Mouse (Mus musculus) kidney, adult 8-10 months (tissue): ENCODE data around the gene Cdx2.
A peak's percentile ranks its signal among the peaks of the same experiment; 100 is the strongest.

Source experiments
- DNase-seq, 2 experiments: peaks; one replicate each; pipeline ENCODE4 v3.0.0; 2022

Gene Cdx2

DNA sequence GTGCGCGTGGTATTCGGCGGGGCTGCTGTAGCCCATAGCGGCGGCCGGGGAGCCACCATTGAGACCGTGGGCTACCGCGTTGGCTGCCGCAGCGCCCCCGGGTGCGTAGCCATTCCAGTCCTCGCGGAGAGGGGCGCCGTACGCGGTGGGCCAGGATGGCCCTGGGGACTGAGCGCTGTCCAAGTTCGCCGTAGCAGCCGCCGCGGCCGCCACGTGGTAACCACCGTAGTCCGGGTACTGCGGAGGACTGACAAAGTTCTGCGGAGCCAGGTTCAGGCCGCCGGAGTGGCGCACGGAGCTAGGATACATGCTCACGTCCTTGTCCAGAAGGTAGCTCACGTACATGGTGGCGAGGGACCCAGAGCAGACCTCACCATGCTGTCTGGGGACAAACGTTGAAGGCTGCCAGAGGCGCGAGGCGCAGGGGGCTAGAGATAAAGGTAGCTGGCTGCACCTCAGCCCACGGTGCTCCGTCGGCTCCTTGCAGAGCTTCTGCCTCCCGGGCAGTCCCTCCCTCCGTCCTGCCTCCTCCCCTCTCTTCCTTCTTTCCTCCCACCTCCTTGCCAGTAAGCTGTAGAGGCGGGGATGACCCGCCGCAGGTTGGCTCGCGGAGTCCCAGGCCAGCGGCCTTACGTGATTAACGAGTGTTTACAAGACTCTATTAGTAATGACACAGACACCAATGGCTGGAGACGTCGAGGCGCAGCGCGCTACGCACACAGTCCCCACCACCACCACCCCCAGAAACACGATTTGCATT lies at the start of gene Cdx2:
Cdx2 (minus strand) TSS at position 633 of the 760 bp plus-strand sequence.
- no peak for DNase-seq

DNA sequence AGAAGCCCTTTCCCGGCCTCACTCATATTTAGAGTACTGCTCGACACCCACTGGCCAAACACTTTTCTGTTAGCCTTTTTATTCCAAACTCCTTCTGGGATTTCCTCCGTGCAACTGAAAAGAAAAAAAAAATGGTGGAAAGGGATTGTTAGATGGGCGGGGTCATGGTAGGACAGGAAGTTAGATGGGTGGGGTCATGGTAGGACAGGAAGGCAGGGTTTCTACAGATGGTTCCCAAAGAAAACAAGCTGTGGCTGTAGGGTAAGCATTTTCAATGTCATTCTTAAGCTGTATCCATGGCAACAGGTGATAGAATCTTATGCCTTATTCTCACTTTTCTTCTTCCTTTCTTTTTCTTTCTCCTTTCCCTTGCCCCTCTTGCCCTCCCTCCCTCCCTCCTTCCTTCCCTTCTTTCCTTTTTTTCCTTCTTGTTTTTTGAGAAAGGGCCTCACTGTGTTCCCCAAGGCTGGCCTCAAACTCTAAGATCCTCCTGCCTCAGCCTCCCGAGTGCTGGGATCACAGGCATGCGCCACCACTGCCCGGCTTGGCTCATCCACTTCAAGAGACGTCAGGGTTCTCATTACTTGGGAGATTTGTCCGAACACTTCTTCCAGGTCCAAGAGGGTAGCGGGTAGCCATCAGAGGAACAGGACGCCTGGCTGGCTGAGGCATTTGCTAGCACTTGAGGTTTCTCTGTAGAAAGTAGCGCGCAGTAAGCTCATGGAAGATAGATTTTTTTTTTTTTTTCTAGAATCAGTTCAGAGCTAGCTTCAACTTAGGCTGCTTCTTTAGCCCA lies 49.4 kb upstream of the Cdx2 start:
- DNase-seq: no peak

DNA sequence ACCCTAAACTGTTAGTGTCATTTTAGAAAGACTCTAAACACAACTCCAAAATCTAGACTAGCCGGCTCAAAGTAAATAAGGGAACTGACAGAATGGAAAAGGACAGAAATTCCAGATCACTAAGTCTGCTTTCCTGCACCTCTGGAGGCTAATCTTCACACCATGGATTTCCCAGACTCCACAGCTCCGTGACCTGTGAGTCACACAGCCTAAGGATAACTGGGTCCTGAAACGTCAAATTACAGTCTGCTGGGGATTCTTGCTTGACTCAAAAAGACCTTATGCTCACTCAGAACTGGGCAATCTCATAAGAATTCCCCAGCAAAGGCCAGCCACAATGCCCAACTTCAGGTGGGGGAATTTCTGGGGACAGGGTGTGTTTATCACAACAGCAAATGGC lies 48.7 kb upstream of the Cdx2 start:
- DNase-seq: no peak

DNA sequence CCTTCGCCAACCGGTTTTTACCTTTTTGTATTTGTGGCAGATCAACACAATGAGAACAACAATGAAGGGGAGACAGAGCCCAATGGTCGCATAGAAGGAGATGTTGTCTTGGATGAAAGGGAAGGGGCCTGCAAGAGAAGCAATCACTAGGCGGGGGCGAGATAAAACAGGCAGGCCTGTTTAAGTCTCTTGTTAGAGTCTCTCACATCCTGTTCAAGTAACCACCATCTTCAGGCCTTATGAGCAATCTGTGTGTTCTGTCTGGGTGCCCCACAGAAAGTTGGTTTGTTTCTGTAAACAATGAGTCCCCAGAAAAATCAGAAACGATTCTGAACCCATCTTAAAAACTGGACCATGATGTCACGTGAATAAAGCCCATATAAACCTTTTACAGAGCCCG lies 47.9 kb upstream of the Cdx2 start:
- no peak for DNase-seq

DNA sequence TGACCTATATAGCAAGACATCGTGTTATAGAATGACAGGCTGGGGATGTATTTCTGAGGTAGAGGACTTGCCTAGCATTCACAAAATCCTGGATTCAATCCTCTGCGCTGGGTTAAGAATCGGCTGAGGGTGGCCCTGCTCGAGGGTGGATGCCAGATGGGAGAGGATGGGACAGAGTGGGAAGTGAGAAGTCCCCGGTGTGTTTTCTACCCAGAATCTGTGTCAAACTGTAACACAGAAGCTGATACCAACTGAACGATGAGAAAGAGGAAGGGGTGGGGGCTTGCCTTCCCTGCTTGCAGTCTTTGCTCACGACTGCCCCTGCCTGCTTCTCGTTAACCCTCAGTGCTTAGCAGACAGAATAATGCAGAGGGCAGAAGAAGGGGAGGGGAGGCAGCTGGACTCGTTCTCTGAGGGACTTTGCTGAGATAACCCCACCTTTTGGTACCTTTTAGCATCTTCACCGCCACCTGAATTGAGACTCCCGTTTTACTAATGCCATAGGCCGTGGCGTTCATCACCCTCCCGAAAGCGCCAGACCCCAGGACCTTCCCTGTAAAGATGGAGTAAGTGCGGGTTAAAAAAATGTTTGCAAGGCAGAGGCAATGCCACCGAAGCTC lies 47.2 kb upstream of the Cdx2 start:
- DNase-seq: no peak

DNA sequence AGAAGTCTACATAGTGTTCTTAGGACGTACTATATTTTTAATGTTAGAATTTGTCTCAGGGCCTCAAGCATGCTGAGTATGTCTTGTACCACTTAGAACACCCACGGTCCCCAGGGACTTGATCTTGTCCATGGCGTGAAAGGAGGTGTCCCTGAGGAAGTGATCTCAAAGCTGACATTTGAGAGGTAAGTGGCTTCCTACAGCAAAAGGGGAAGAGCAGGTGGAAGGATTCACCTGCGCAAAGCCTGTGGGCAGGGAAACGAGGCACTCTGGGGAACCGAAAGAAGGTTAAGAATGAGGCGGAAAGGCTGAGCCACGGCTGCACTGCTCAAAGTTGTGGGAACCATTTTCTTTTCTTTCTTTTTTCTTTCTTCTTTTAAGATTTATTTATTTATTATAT lies 44.9 kb upstream of the Cdx2 start:
- no peak for DNase-seq

DNA sequence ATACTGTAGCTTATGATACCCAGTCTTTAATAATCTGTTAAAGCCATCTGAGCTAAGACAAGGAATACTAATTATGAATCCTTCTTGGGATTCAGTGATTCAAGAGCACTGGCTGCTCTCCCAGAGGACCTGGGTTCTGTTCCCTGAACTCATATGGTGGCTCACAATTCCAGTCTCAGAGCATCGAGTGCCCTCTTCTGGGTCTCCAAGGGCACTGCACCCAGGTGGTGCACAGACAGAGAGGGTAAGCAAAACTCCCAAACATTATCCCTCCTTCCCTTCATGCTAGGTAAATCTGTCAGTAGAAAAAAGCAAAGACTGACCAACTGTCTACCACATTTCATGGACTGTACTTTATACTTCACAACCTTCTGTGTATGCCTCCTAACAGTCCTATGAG lies 38.9 kb upstream of the Cdx2 start:
- no peak for DNase-seq

DNA sequence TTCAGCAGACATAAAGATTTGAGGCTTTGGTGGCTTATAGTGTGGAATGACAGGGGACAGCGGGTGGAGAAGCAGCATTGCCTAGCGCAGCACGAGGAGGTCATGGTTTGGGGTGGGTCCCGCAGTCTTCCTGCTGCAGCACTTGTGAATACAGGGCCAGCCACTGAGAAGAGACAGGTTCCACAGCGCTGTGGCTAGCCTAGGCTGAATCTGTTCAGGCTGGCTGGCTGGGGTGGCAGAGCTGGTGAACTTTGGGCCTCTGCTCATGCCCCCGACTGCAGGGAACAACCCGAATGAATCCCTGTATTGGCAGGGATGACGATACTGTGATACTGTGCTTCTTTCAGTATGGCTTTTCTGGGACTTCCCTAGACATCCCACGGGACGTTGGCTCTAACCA lies 36.8 kb upstream of the Cdx2 start:
- DNase-seq: no peak

DNA sequence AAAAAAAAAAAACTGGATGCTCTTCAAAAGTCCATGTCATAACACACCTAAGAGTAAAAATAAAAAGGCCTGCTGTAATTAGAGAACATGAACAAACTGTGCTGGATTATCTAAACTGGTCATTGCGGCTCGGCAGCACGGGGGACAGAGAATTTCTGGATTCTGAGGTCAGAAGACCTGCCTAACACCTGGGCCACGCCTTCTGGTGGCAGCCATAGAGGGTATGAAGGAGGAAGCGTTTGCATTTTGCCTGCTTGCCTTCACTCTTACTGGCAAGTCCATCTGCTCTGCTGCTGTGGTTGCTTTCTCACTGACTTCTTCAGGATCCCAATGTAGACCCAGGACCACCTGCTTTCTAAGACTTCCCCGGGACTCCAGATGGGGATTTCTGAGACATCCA lies 35.8 kb upstream of the Cdx2 start:
- no peak for DNase-seq

DNA sequence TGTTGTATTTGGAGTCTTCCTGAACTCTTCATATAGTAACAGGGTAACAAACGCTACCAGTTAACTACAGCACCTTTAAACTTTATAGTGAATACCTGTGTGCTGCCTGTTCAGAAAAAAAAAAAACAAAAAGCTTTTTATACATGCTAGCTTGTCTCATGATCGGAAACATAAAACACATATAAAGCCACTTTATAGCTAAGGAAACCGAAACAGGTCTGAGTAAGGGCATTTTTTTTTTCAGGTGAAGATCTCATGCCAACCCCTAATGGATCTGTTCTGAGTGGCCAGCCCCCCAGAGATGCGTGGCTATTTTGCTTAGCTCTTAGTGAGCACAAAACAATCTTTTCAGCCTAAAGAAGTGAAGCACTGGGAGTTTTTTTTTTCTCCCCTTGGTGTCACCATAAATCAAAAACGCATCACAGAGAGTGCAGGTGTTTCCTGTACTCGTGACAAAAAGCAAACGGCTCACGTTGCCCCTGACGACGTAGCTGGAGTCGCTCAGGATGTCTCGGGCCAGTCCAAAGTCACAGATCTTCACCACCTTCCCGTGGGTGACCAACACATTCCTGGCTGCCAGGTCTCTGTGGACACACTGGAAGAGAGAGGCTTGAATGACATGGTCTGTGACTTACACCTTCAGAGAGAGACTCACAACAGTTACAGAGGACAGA lies 33.8 kb upstream of the Cdx2 start:
- DNase-seq: no peak

DNA sequence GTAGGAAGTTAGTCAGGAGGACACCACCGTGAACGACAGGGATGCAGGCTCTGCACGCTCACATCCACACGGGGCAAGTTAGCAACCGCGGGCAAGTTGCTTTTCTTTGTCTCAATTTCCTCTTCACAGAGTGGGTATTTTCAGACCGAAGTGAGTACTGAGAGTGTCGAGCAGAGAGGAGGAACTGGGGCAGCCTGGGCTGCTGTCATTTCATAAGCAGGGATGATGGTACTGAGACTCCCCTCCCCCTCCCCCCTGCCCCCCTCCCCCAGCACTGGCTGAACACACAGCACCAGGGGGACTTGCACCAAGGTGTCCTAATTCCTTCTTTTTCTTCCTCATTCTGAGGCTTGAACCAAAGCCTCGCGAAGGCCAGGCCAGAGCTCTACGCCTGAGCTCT lies 32.5 kb upstream of the Cdx2 start:
- DNase-seq: no peak

DNA sequence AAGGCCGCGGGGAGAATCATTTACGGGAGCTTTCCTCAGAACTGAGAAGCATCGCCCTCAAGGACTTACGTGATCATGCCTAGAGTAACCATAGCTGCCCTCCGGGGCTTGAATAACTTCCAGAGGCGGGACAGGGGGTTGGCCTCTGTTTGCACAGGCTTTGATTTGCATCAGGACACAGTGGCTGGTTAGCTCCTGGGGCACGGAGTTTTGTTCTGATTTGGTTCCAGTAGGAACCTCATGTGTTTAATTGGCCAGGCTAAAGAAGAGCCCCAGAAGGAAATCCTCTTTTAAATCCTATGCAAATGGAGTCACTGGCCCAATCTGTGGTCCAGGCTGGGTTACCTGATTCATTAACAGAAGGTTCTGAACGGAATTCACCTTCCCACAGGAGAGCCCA lies 31.9 kb upstream of the Cdx2 start:
- DNase-seq: no peak

DNA sequence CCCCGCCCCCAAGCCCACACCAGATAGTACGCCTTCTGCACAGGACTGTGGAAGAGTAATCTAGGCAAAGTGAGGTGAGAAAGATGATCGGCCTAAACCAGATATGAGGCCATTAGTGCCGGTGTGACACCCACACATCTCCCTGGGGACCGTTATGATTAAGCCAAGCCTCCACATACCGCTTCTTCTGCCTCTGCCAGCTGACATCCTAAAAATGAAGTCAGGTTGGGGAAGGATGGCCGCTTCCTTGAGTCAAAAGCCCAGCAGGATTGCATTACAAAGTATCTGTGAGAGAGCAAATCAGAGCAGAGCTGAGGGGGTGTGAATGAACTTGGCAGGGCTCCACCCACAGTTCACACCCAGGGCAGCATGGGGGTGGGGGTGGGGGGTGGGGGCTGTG lies 25.6 kb upstream of the Cdx2 start:
- no peak for DNase-seq

DNA sequence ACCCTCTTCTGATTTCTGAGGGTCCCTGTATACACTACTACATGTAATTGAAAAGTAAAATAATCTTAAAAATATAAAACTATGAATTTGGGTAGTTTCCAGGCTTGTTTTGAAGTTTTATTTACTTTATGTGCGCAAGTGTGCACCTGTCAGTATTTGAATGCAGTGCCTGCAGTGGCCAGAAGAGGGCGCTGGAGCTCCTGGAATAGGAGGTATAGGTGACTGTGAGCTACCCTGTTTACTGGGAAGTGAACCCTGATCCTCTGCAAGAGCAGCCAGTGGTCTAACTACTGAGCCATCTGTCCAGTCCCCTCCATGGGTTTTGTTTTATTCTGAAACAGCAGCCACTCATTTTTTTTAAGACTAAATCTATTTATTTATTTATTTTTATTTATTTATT lies 24.5 kb upstream of the Cdx2 start:
- DNase-seq: peak; percentile 16 to 51

DNA sequence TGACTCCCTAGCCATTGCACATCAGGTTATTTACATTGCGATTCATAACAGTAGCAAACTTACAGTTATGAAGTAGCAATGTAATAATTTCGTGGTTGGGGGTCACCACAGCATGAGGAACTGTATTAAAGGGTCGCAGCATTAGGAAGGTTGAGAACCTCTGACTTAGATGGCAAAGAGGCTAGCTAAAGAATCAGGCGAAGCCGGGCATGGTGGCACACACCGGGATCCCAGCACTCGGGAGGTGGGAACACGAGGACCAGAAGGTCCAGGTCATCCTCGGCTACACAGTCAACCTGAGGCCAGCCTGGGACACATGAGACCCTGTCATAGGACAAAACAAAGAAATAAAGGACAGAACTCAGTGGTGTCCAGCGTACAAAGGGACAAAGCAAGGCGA lies 22.9 kb upstream of the Cdx2 start:
- no peak for DNase-seq

DNA sequence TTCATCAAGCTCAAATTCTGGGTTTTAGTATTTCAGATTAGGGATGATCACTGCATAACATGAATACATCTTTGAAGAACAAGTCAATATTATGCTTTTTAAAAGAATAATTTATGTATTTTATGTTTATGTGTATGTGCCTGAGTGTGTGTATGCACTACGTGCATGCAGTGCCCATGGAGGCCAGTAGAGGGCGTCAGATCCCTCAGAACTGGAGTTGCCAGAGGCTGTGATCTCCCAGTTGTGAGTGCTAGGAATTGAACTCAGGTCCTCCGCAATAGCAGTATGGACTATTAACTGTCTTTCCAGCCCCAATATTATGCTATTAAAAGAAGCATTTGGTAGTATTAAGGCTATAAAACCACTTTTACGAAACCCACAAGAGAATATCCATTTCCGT lies 20.6 kb upstream of the Cdx2 start:
- no peak for DNase-seq

DNA sequence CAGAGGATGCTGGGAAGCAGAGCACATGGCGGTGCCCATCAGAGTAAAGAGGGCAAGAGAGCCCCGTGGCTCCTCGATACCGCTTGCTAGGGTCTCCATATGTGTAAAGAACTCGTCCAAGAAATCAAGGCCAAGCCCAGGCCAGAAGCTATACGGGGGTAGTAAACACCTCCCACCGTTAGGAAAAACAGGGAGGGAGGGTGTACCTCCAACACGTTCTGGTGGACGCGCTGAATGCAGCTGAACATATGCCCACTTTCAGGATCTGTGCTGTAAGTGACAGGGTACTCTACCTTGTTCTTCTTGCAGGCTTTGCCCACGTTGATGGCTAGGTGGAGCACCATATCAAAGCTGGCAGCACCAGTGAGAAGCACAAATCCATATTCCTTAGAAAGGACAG lies 18.9 kb upstream of the Cdx2 start:
- DNase-seq: no peak

DNA sequence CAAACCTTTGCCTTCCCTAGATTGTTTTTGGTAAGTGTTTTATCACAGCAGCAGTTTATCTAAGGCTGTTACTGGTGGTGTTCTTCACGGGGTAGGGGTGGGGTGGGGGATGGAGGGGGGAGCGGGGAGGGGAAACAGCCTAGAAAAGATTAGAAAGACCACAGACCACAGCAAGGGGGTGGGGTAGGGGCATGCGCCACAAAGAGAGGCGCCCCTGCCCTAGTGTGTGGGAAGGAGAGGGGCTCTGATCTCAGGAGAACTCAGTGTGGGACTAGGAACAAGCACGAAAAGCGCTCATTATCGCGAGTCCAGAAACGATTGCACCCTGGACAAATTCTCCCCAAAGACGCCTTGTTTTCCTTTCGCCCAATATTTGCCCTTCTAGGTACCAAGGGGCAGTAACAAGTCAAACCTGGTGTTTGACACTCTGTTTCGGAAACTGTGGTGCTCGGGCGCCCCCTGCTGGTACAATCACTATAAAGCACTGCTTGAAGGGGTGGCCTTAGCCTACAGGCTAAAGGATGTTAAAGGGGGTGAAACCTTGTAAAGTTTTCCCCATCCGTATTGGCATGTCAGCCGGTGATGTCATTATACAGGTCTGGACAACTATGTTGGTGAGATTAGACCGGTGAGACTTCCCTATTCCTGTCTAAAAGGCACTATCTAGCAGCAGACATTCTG lies 16.3 kb upstream of the Cdx2 start:
- DNase-seq: peak; percentile 31 to 70

DNA sequence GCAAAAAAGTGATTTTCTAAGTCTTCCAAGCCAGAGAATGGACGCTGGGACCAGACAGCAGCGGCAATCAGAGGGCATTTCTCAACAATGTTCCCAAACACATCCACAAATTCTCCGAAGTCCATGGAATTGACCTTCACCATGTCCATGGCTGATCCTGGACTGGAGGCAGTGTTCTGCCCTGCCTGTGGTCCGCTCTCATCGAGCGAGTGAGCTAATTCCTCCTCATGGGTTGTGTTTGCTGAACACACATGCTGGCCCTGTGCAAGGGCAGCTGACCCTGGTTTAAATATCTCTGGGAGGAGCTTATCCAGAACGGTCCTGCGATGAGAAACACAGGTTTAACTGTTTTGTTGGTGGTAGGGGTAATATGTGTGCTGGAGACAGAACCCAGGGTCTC lies 15.1 kb upstream of the Cdx2 start, which contains the start of gene Urad:
Urad (minus strand) TSS at position 258 of the 400 bp plus-strand sequence.
- DNase-seq: no peak

DNA sequence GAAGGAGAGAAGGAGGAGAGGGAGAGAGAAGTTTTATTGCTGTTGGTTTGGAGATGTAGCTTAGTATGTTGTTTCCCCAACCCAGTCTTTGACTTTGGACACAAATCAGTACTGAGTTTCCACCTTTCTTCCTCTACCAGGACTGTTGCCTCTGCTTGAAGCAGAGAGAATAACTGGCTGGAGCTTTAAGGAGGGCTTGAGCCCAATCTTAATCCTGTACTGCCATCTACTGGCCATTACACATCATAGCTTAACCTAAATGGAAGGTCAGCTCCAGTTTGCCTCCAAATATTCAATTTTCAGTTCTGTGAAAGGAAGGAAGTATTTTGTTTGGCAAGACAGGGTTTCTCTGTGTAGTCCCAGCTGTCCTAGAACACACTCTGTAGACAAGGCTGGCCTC lies 12.6 kb upstream of the Cdx2 start:
- DNase-seq: peak in 1 of 2 experiments; percentile 27

DNA sequence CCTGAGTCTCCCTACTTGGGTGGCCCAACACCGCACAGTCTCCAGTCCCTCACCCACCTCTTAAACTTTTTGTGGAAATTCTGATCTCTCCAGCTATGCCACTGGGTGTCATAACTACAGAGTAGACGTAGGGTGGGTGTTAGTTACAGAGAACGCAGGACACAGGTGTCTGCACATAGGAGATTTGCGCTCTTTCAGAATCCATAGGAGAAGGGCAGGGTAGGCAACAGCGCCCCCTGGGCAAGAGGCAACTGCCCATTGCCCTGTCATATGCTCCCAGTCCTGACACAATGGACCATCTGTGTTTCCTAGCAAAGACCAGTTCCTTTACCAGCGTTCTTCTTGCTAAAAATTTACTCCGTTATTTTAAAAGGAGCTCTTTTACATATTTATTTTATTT lies 10.9 kb upstream of the Cdx2 start:
- no peak for DNase-seq

DNA sequence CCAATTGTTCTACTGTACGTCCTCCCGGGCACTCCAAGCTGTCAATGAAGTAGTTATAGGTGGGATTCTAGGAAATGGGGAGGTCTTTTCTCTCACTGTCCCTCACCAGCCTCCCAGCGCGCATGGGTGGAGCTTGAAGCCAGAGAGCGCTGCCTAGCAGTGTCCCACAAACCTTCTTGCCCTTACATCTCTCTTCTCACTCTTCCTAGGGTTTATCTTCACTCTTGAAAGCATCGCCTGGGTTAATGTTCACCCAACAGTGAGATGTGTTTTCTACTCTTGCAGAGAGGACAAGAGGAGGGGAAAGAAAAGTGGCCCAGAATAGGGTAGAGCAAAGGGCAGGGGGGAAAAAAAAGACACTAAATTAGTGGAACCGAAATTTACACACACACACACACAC lies 10.3 kb upstream of the Cdx2 start:
- DNase-seq: no peak
